Mouse (Mus musculus): Measurements from ENCODE around the gene H2-Eb1.
"Not testable (repeated sequence)": the region's sequence is repeated elsewhere in the genome, so short reads cannot be mapped to it uniquely, and the experiment has no call there.

H2-Eb1 gene

GRCm38 (mm10) chr17:34288131-34288530 is 17.5 kb upstream of the H2-Eb1 start:
- no peak for DNase-seq (ENCODE audit: extremely low spot score, low read depth, low spot score)

- DNase-seq (ENCODE audit: extremely low spot score, low read depth, low spot score): peak; percentile 66
Observed at GRCm38 (mm10) chr17:34291609-34292008, 14.1 kb upstream of the H2-Eb1 start.

GRCm38 (mm10) chr17:34292570-34292969 is 13.1 kb upstream of the H2-Eb1 start:
- no peak for DNase-seq (ENCODE audit: extremely low spot score, low read depth, low spot score)

GRCm38 (mm10) chr17:34293533-34293932 is 12.1 kb upstream of the H2-Eb1 start:
- no peak for DNase-seq (ENCODE audit: extremely low spot score, low read depth, low spot score)

GRCm38 (mm10) chr17:34294249-34294648 is 11.4 kb upstream of the H2-Eb1 start:
- no peak for DNase-seq (ENCODE audit: extremely low spot score, low read depth, low spot score)

- DNase-seq (ENCODE audit: extremely low spot score, low read depth, low spot score): no peak
Observed at GRCm38 (mm10) chr17:34295307-34295706, 10.4 kb upstream of the H2-Eb1 start.

- peak; percentile 72 for DNase-seq (ENCODE audit: extremely low spot score, low read depth, low spot score)
Observed at GRCm38 (mm10) chr17:34295891-34296794, 9.5 kb upstream of the H2-Eb1 start.

GRCm38 (mm10) chr17:34299356-34299755 is 6.3 kb upstream of the H2-Eb1 start:
- DNase-seq (ENCODE audit: extremely low spot score, low read depth, low spot score): no peak

GRCm38 (mm10) chr17:34300071-34300470 is 5.6 kb upstream of the H2-Eb1 start:
- no peak for DNase-seq (ENCODE audit: extremely low spot score, low read depth, low spot score)

GRCm38 (mm10) chr17:34300691-34301566 is 4.7 kb upstream of the H2-Eb1 start:
- no peak for DNase-seq (ENCODE audit: extremely low spot score, low read depth, low spot score)

- no peak for DNase-seq (ENCODE audit: extremely low spot score, low read depth, low spot score)
Observed at GRCm38 (mm10) chr17:34301670-34302190, 3.9 kb upstream of the H2-Eb1 start.

GRCm38 (mm10) chr17:34303789-34304188 is 1.9 kb upstream of the H2-Eb1 start:
- DNase-seq (ENCODE audit: extremely low spot score, low read depth, low spot score): no peak

- DNase-seq (ENCODE audit: extremely low spot score, low read depth, low spot score): peak; percentile 58
Observed at GRCm38 (mm10) chr17:34304751-34305150, 916 bp upstream of the H2-Eb1 start.

GRCm38 (mm10) chr17:34306407-34306806 is 740 bp downstream of the H2-Eb1 start:
- no peak for DNase-seq (ENCODE audit: extremely low spot score, low read depth, low spot score)

- DNase-seq (ENCODE audit: extremely low spot score, low read depth, low spot score): no peak
Observed at GRCm38 (mm10) chr17:34307216-34307615, 1.5 kb downstream of the H2-Eb1 start.

GRCm38 (mm10) chr17:34308161-34308560 is 2.5 kb downstream of the H2-Eb1 start:
- DNase-seq (ENCODE audit: extremely low spot score, low read depth, low spot score): no peak

GRCm38 (mm10) chr17:34309225-34309624 is 3.6 kb downstream of the H2-Eb1 start:
- DNase-seq (ENCODE audit: extremely low spot score, low read depth, low spot score): no peak

GRCm38 (mm10) chr17:34309683-34310385 is 4.2 kb downstream of the H2-Eb1 start:
- DNase-seq (ENCODE audit: extremely low spot score, low read depth, low spot score): no peak

- DNase-seq (ENCODE audit: extremely low spot score, low read depth, low spot score): not testable (repeated sequence)
Observed at GRCm38 (mm10) chr17:34310526-34310925, 4.9 kb downstream of the H2-Eb1 start.

GRCm38 (mm10) chr17:34312185-34312584 is 6.5 kb downstream of the H2-Eb1 start:
- DNase-seq (ENCODE audit: extremely low spot score, low read depth, low spot score): no peak

- peak; percentile 26 for DNase-seq (ENCODE audit: extremely low spot score, low read depth, low spot score)
Observed at GRCm38 (mm10) chr17:34313393-34313792, 7.7 kb downstream of the H2-Eb1 start.

Data from hindlimb bud, embryonic 11.5 days (tissue).